In genomic region chr7:29391112-29391760, GRCm38 (mm10) we compare ENCODE assay signal across 19 mouse cellular contexts.
A peak's percentile ranks its signal among the peaks of the same experiment; 100 is the strongest.
DNase-seq lines count a peak whose midpoint lies in the region; ATAC-seq and TF ChIP-seq lines count a peak whose summit lies in the region.
"Had no signal": no experiment of that assay in that cellular context is flagged by ENCODE, and none has a peak within 500 bp of the region (broad histone marks: within the 10 kb centered on the region; RNA-seq: fewer than 3 reads in every experiment).

No protein-coding gene starts in this region.

- no peak for TF ChIP-seq CTCF in ES-Bruce4 (IDR thresholded peaks at IDR 0.05; ENCODE audit: low read depth, low read length)
- no peak for TF ChIP-seq CTCF in hindbrain, postnatal 0 days (IDR thresholded peaks at IDR 0.05; ENCODE audit: low read depth)
- TF ChIP-seq CTCF in kidney, adult 2 months (conservative IDR thresholded peaks at IDR 0.05; ENCODE audit: insufficient read depth, insufficient read length, low read depth, low read length) = no peak

- H3K4me3 ChIP-seq in forebrain, embryonic 14.5 days (ENCODE audit: low read depth, low read length) = no peak overlapping the region
- no peak overlapping the region for H3K4me3 ChIP-seq in forebrain, embryonic 10.5 days
- H3K4me3 ChIP-seq in lung, embryonic 15.5 days = no peak overlapping the region
- H3K4me3 ChIP-seq in ES-Bruce4 (ENCODE audit: low read depth, low read length) = peak overlapping the region; percentile 7; the same call in 1 of the 2 replicates
- no peak overlapping the region for H3K4me3 ChIP-seq in hindbrain, postnatal 0 days (ENCODE audit: low read length)
- H3K4me3 ChIP-seq in kidney, adult 2 months (ENCODE audit: insufficient read depth, low read depth, low read length) = no peak overlapping the region
- H3K4me3 ChIP-seq: heart, embryonic 12.5 days; limb, embryonic 10.5 days; liver, embryonic 12.5 days; neural tube, embryonic 13.5 days had no signal

- peaks cover 12% of the 10 kb centered on the region for H3K4me1 ChIP-seq in forebrain, embryonic 14.5 days (ENCODE audit: control insufficient read depth, insufficient read depth, low read length)
- H3K4me1 ChIP-seq in forebrain, embryonic 10.5 days = peaks cover 7% of the 10 kb centered on the region; the same call in 1 of the 2 replicates
- peaks cover 28% of the 10 kb centered on the region for H3K4me1 ChIP-seq in lung, embryonic 15.5 days
- H3K4me1 ChIP-seq in ES-Bruce4 (ENCODE audit: control insufficient read depth, insufficient read depth, low read length) = peaks cover 3% of the 10 kb centered on the region
- H3K4me1 ChIP-seq in hindbrain, postnatal 0 days (ENCODE audit: insufficient read depth, low read length) = no peaks in the 10 kb centered on the region; the same call in 1 of the 2 replicates
- no peaks in the 10 kb centered on the region for H3K4me1 ChIP-seq in kidney, adult 2 months (ENCODE audit: control insufficient read depth, insufficient read depth, low read length)
- H3K4me1 ChIP-seq: heart, embryonic 12.5 days had no signal

- H3K36me3 ChIP-seq in forebrain, embryonic 14.5 days (ENCODE audit: control insufficient read depth, insufficient read depth, low read length) = peaks cover 14% of the 10 kb centered on the region
- peaks cover 58% of the 10 kb centered on the region for H3K36me3 ChIP-seq in forebrain, embryonic 10.5 days (replicated peaks)
- H3K36me3 ChIP-seq in lung, embryonic 15.5 days = peaks cover 29% of the 10 kb centered on the region
- H3K36me3 ChIP-seq in ES-Bruce4 (ENCODE audit: control insufficient read depth, insufficient read depth, low read length, poor library complexity, severe bottlenecking) = no peaks in the 10 kb centered on the region
- peaks cover 22% of the 10 kb centered on the region; the same call in 1 of the 2 replicates for H3K36me3 ChIP-seq in hindbrain, postnatal 0 days (ENCODE audit: insufficient read depth, low read length)
- no peaks in the 10 kb centered on the region for H3K36me3 ChIP-seq in kidney, adult 2 months (ENCODE audit: control insufficient read depth, insufficient read depth, low read length)
- H3K36me3 ChIP-seq: heart, embryonic 12.5 days had no signal

- TF ChIP-seq EP300 in ES-Bruce4 (IDR thresholded peaks at IDR 0.05; ENCODE audit: insufficient read depth, low read depth, low read length) = no peak

- no peaks in the 10 kb centered on the region for H3K9me3 ChIP-seq in forebrain, embryonic 14.5 days (replicated peaks; ENCODE audit: control insufficient read depth, low read length)
- no peaks in the 10 kb centered on the region for H3K9me3 ChIP-seq in forebrain, embryonic 10.5 days
- no peaks in the 10 kb centered on the region for H3K9me3 ChIP-seq in lung, embryonic 15.5 days
- no peaks in the 10 kb centered on the region for H3K9me3 ChIP-seq in ES-Bruce4 (replicated peaks; ENCODE audit: control insufficient read depth, insufficient read depth, low read length, poor library complexity, severe bottlenecking)
- no peaks in the 10 kb centered on the region for H3K9me3 ChIP-seq in hindbrain, postnatal 0 days (ENCODE audit: low read length)
- H3K9me3 ChIP-seq: heart, embryonic 12.5 days; limb, embryonic 10.5 days; liver, embryonic 12.5 days; neural tube, embryonic 13.5 days had no signal

- H3K27me3 ChIP-seq in forebrain, embryonic 14.5 days (replicated peaks; ENCODE audit: control insufficient read depth, insufficient read depth, low read length) = no peaks in the 10 kb centered on the region
- H3K27me3 ChIP-seq in forebrain, embryonic 10.5 days (ENCODE audit: poor library complexity, severe bottlenecking) = no peaks in the 10 kb centered on the region
- no peaks in the 10 kb centered on the region for H3K27me3 ChIP-seq in lung, embryonic 15.5 days
- no peaks in the 10 kb centered on the region for H3K27me3 ChIP-seq in ES-Bruce4 (ENCODE audit: control insufficient read depth, insufficient read depth, low read length, poor library complexity, severe bottlenecking)
- H3K27me3 ChIP-seq in hindbrain, postnatal 0 days (ENCODE audit: insufficient read depth, low read length) = no peaks in the 10 kb centered on the region
- no peaks in the 10 kb centered on the region for H3K27me3 ChIP-seq in kidney, adult 2 months (replicated peaks; ENCODE audit: control insufficient read depth, insufficient read depth, low read length)
- H3K27me3 ChIP-seq: liver, embryonic 12.5 days; neural tube, embryonic 13.5 days had no signal

- 0 out of 2 replicates have a peak overlapping the region, but pooled peaks have one; percentile 14 for H3K4me2 ChIP-seq in forebrain, embryonic 14.5 days (ENCODE audit: low read length)
- H3K4me2 ChIP-seq in lung, embryonic 15.5 days = no peak overlapping the region
- H3K4me2 ChIP-seq in hindbrain, postnatal 0 days (ENCODE audit: low read depth, low read length) = no peak overlapping the region
- H3K4me2 ChIP-seq: heart, embryonic 12.5 days; liver, embryonic 12.5 days; neural tube, embryonic 13.5 days had no signal

- H3K9ac ChIP-seq in forebrain, embryonic 14.5 days (ENCODE audit: low read length) = no peak overlapping the region
- no peak overlapping the region for H3K9ac ChIP-seq in lung, embryonic 15.5 days
- no peak overlapping the region for H3K9ac ChIP-seq in ES-Bruce4 (ENCODE audit: low read depth, poor library complexity, severe bottlenecking)
- no peak overlapping the region for H3K9ac ChIP-seq in hindbrain, postnatal 0 days (replicated peaks; ENCODE audit: low read length)
- H3K9ac ChIP-seq: heart, embryonic 12.5 days; liver, embryonic 12.5 days; neural tube, embryonic 13.5 days had no signal

- no peak for DNase-seq in forebrain, embryonic 14.5 days (ENCODE audit: low spot score)
- DNase-seq in forebrain, embryonic 10.5 days (ENCODE audit: extremely low spot score, low spot score) = no peak
- no peak for DNase-seq in lung, postnatal 25 days (ENCODE audit: low spot score)
- peak; percentile 50 for DNase-seq in hindbrain, postnatal 0 days (ENCODE audit: low spot score)
- no peak for DNase-seq in kidney, adult 2 months
- DNase-seq: adrenal gland, adult 2 months; B cell, adult 2 months; cerebellum, adult 11-12 months; embryo, embryonic 11 days; kidney, adult 11 months; kidney, postnatal 36 days; layer of hippocampus, postnatal 36 days; thymus, postnatal 36 days had no signal

- no peak; the same call in 1 of the 2 replicates for ATAC-seq in forebrain, embryonic 14.5 days
- no peak for ATAC-seq in lung, embryonic 15.5 days (ENCODE audit: borderline replicate concordance, extremely low read depth, low FRiP score, low TSS enrichment)
- no peak for ATAC-seq in hindbrain, postnatal 0 days
- ATAC-seq: liver, embryonic 12.5 days had no signal

- no peak for TF ChIP-seq POLR2A in ES-Bruce4 (IDR thresholded peaks at IDR 0.05; ENCODE audit: insufficient read depth, low read length)
- no peak for TF ChIP-seq POLR2A in kidney, adult 2 months (IDR thresholded peaks at IDR 0.05; ENCODE audit: low read depth, low read length)

- WGBS in forebrain, embryonic 14.5 days = 73% methylated on average over 15 of the region's 15 CpGs
- 91% methylated on average over 15 of the region's 15 CpGs for WGBS in forebrain, embryonic 10.5 days
- whole genome bisulfite sequencing in lung, embryonic 15.5 days = 71% methylated on average over 15 of the region's 15 CpGs
- WGBS in hindbrain, postnatal 0 days = 57% methylated on average over 15 of the region's 15 CpGs
- 90% methylated on average over 15 of the region's 15 CpGs for WGBS in kidney, adult 2 months

- H3K27ac ChIP-seq in forebrain, embryonic 14.5 days (ENCODE audit: low read depth, low read length) = peak overlapping the region; percentile 71
- H3K27ac ChIP-seq in forebrain, embryonic 10.5 days = no peak overlapping the region
- H3K27ac ChIP-seq in lung, embryonic 15.5 days = peak overlapping the region; percentile 35
- H3K27ac ChIP-seq in ES-Bruce4 (ENCODE audit: insufficient read depth, low read length) = no peak overlapping the region
- H3K27ac ChIP-seq in hindbrain, postnatal 0 days = peak overlapping the region; percentile 66; the same call in 1 of the 2 replicates
- no peak overlapping the region for H3K27ac ChIP-seq in kidney, adult 2 months (ENCODE audit: insufficient read depth, low read depth, low read length)
- H3K27ac ChIP-seq: liver, embryonic 12.5 days had no signal

Comparison
In these comparisons a context has a peak if more than half of its experiments do, and no peak if none do; other contexts are left out.
1. H3K27ac ChIP-seq: peak in forebrain, embryonic 14.5 days (single experiment), lung, embryonic 15.5 days (single experiment) and hindbrain, postnatal 0 days (single experiment); none in forebrain, embryonic 10.5 days (single experiment), ES-Bruce4 (single experiment) and kidney, adult 2 months (single experiment).